Mouse (Mus musculus) frontal cortex, postnatal 10 days (tissue): ENCODE data around the gene Ninj1.

Source experiments
- DNase-seq, 2 experiments: peaks; one replicate each; pipeline ENCODE4 v3.0.0; 2022; ENCODE audit warnings: low spot score in 2 of 2, mixed read lengths in 1 of 2

Ninj1 gene

GRCm38 (mm10) chr13:49196211-49196610, 8.9 kb downstream of the Ninj1 start:
- no peak for DNase-seq

GRCm38 (mm10) chr13:49196766-49197165, 9.5 kb downstream of the Ninj1 start:
- peak in 1 of 2 experiments; percentile 67 for DNase-seq

- DNase-seq, result no peak
Observed at GRCm38 (mm10) chr13:49198734-49199133, 11.4 kb downstream of the Ninj1 start.

GRCm38 (mm10) chr13:49199891-49200290, 12.6 kb downstream of the Ninj1 start:
- no peak for DNase-seq

- DNase-seq, result no peak
Observed at GRCm38 (mm10) chr13:49200688-49201087, 13.4 kb downstream of the Ninj1 start.

- no peak for DNase-seq
Observed at GRCm38 (mm10) chr13:49202556-49202955, 15.3 kb downstream of the Ninj1 start.

- peak; percentile 69 to 82 for DNase-seq
Observed at GRCm38 (mm10) chr13:49205381-49205998, 18.2 kb downstream of the Ninj1 start.

- DNase-seq, result no peak
Observed at GRCm38 (mm10) chr13:49206341-49206740, 19.1 kb downstream of the Ninj1 start.

- DNase-seq, result no peak
Observed at GRCm38 (mm10) chr13:49209306-49209705, 22.0 kb downstream of the Ninj1 start.

GRCm38 (mm10) chr13:49212711-49213500, 25.6 kb downstream of the Ninj1 start:
- no peak for DNase-seq

- no peak for DNase-seq
Observed at GRCm38 (mm10) chr13:49213531-49213932, 26.2 kb downstream of the Ninj1 start.

- no peak for DNase-seq
Observed at GRCm38 (mm10) chr13:49214454-49214853, 27.2 kb downstream of the Ninj1 start.

- DNase-seq, result no peak
Observed at GRCm38 (mm10) chr13:49215128-49215503, 27.8 kb downstream of the Ninj1 start.

GRCm38 (mm10) chr13:49215504-49216219, 28.4 kb downstream of the Ninj1 start, which contains the start of gene Card19:
Gene Card19, minus strand, starts transcription at chr13:49216037.
- DNase-seq, result peak; percentile 86 to 89

- DNase-seq, result no peak
Observed at GRCm38 (mm10) chr13:49216220-49216552, 28.9 kb downstream of the Ninj1 start.

GRCm38 (mm10) chr13:49216808-49217561, 29.7 kb downstream of the Ninj1 start:
- DNase-seq, result no peak

- DNase-seq, result no peak
Observed at GRCm38 (mm10) chr13:49218651-49219050, 31.4 kb downstream of the Ninj1 start.

GRCm38 (mm10) chr13:49219367-49219766, 32.1 kb downstream of the Ninj1 start:
- no peak for DNase-seq

GRCm38 (mm10) chr13:49220912-49221311, 33.6 kb downstream of the Ninj1 start:
- DNase-seq, result no peak

GRCm38 (mm10) chr13:49224314-49224713, 37.0 kb downstream of the Ninj1 start:
- DNase-seq, result no peak

GRCm38 (mm10) chr13:49224729-49225128, 37.4 kb downstream of the Ninj1 start:
- no peak for DNase-seq

- no peak for DNase-seq
Observed at GRCm38 (mm10) chr13:49225159-49225558, 37.9 kb downstream of the Ninj1 start.
